Mouse (Mus musculus) Patski (cell line): ENCODE measurements around the gene Pts. TPM values are rescaled to one million over a fixed set of nuclear protein-coding genes. Genes with fewer than 3 reads are reported as not detected.

Experiments
- ATAC-seq: fragments of 100-300 bp; one replicate; pipeline ENCODE4 v1.8.0; 2021
- CTCF ChIA-PET: fragments of 350-600 bp; sonication (Branson Sonifier 250); formaldehyde crosslinking; loops from one replicate; lab custom pipeline; 2022; ENCODE audit warnings: inconsistent platforms; lab: Charles Lee
- POLR2A ChIA-PET: fragments of 350-600 bp; sonication (Branson Sonifier 250); formaldehyde crosslinking; loops from one replicate; lab custom pipeline; 2022; ENCODE audit warnings: antibody characterized with exemption, inconsistent platforms; lab: Charles Lee
- DNase-seq: peaks from one replicate; pipeline ENCODE4 v3.0.0-alpha.2; 2011; ENCODE audit warnings: low read depth, low spot score
- H3K27me3 ChIP-seq: fragments of 371-371 bp; one replicate; pipeline ENCODE4 v1.5.1; 2021
- CTCF ChIP-seq: fragments of 100-300 bp; IDR thresholded peaks from one replicate; pipeline ENCODE4 v1.5.1; 2021
- in situ Hi-C: fragments of 300-500 bp; cut with MboI; formaldehyde crosslinking; loops from 3 replicates; pipeline ENCODE4 v1.11.1; 2018; ENCODE audit warnings: low pct_unique_long_range_greater_than_20kb, mixed read lengths
- polyA plus RNA-seq: library from polyadenylated mRNA; unstranded; gene quantifications from one replicate; pipeline ENCODE4 v1.2.3, GENCODE M21; 2021

Pts gene
- polyA plus RNA-seq, 1 experiment from 2014 or later = 65.9 TPM

DNA sequence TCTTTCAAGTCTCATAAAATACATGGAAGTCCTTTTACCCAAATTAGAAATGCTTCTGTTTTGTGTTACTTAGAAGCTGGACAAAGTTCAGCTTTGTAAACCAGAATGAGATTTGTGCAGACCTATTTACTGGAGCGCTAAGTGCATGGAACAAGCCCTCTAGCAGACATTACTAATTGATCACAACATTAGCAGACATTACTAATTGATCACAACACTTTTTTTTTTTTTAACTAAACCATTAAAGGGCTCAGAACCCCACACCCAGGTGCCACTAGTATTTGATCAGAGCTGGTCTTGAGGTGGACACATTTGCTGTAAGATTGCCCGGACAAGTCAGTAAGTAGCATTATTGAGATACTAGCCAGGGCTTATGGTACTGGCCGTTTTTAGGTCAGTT is 5.3 kb upstream of the Pts start:
- no peak for DNase-seq
- in situ Hi-C loops = no loop called here
- ChIA-PET POLR2A (no interaction called here), CTCF (interaction anchor here (1.3 to 1.6 kb wide), 3 partner anchors 59 to 95 kb away, joined by 4 read pairs; no protein-coding TSS in a partner anchor)
- TF ChIP-seq CTCF = no peak
- no peak for ATAC-seq
- H3K27me3 ChIP-seq = no peaks in the 10 kb centered on the region

DNA sequence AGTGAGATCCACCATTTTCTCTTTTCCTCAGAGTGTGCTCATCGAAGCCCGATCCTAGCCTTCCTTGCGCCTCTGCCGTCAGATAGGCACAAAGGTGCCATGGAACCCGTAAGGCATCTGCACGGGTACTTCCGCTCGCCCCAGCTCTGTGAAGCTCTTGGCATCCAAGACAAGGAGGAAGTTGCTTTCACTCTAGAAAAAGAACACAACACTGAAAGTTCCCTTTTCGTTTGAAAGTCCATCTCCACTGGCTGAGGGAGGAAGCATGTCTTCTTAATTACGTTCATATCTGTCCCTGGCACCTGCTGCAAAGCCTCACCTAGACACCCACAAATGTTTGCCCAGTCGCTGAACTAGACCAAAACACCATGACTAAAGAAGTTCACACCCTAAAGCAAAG is 4.8 kb upstream of the Pts start:
- ATAC-seq (no peak), DNase-seq (no peak)
- H3K27me3 ChIP-seq = no peaks in the 10 kb centered on the region
- ChIA-PET CTCF (interaction anchor here (1.3 to 1.6 kb wide), 3 partner anchors 60 to 95 kb away, joined by 4 read pairs; no protein-coding TSS in a partner anchor), POLR2A (no interaction called here)
- no peak for TF ChIP-seq CTCF
- in situ Hi-C loops = no loop called here

DNA sequence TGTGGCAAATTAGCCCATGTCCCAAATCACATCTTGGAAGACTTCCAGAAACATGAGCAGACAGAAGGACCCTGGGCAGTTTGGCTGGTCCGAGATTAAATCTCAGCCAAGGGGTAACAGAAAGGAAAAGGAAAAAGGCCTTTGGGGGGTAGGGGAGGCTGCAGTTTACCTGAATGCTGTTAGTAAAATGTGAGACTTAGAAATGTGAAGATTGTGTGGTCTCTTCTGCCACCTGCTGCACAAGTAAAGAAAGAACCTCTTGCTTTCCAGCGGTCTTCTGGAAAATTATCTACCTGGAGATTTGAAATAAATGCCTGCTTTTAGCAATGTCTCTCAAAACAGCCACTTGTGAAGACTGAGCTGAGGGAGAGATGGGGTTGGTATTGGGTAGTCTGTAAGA is 2.4 kb upstream of the Pts start:
- no peak for ATAC-seq
- peak; percentile 64 for TF ChIP-seq CTCF
- ChIA-PET POLR2A (no interaction called here), CTCF (interaction anchor here (0.7 to 3.5 kb wide), 3 partner anchors 63 to 846 kb away, joined by 3 to 30 read pairs (median 8); no protein-coding TSS in a partner anchor)
- DNase-seq = no peak
- no peaks in the 10 kb centered on the region for H3K27me3 ChIP-seq
- in situ Hi-C loops = no loop called here

DNA sequence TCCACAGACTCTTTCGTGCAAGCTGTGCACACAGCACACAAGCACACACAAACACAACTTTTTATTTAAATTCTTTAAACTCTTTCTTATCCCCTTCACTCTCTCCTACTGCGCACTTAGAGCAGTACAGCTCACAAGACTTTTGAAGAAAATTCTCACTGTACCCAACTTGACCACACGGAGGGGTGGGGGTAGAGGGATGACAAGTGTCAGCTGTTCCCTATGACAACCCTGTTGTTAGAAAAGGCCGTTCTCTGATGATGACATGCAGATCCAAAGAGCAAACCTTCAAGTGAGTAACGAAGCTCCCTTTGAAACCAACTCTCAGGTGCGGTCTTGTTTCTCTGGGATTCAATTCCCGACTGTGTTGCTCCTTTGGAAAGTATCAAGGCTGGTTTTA is 664 bp downstream of the Pts start:
- TF ChIP-seq CTCF = no peak
- no peaks in the 10 kb centered on the region for H3K27me3 ChIP-seq
- ATAC-seq (peak; percentile 23), DNase-seq (no peak)
- ChIA-PET POLR2A (interaction anchor here (1.0 to 1.6 kb wide), 4 partner anchors 63 to 84 kb away, joined by 3 to 4 read pairs (median 3); no protein-coding TSS in a partner anchor), CTCF (interaction anchor here (0.8 to 3.5 kb wide), 30 partner anchors 9 to 1057 kb away, joined by 3 to 69 read pairs (median 6); partner anchors contain the start of genes Plet1, Sdhd and Timm8b)
- in situ Hi-C loops = loop anchor here (5.0 to 10.0 kb wide), 3 partner anchors 71 to 1036 kb away; no protein-coding TSS in a partner anchor

GRCm38 (mm10) chr9:50525585-50525984 is 2.9 kb downstream of the Pts start:
- in situ Hi-C loops = loop anchor here (5.0 to 10.0 kb wide), 3 partner anchors 68 to 1033 kb away; no protein-coding TSS in a partner anchor
- ATAC-seq = no peak
- no peaks in the 10 kb centered on the region for H3K27me3 ChIP-seq
- TF ChIP-seq CTCF = no peak
- ChIA-PET CTCF (interaction anchor here (1.1 to 1.4 kb wide), 4 partner anchors 40 to 82 kb away, joined by 3 to 4 read pairs (median 4); no protein-coding TSS in a partner anchor), POLR2A (interaction anchor here (0.5 to 1.5 kb wide), 3 partner anchors 13 to 854 kb away, joined by 3 to 10 read pairs (median 3); no protein-coding TSS in a partner anchor)
- no peak for DNase-seq

- no peak for TF ChIP-seq CTCF
- POLR2A ChIA-PET = interaction anchor here (0.5 to 1.5 kb wide), 2 partner anchors 13 to 104 kb away, joined by 3 to 10 read pairs; no protein-coding TSS in a partner anchor
- in situ Hi-C loops = loop anchor here (5.0 to 10.0 kb wide), 3 partner anchors 68 to 1033 kb away; no protein-coding TSS in a partner anchor
- H3K27me3 ChIP-seq = no peaks in the 10 kb centered on the region
- CTCF ChIA-PET = interaction anchor here (1.1 to 1.4 kb wide), 4 partner anchors 39 to 81 kb away, joined by 3 to 4 read pairs (median 4); no protein-coding TSS in a partner anchor
- DNase-seq (no peak), ATAC-seq (no peak)
Measured at GRCm38 (mm10) chr9:50524936-50525335, 3.6 kb downstream of the Pts start.

DNA sequence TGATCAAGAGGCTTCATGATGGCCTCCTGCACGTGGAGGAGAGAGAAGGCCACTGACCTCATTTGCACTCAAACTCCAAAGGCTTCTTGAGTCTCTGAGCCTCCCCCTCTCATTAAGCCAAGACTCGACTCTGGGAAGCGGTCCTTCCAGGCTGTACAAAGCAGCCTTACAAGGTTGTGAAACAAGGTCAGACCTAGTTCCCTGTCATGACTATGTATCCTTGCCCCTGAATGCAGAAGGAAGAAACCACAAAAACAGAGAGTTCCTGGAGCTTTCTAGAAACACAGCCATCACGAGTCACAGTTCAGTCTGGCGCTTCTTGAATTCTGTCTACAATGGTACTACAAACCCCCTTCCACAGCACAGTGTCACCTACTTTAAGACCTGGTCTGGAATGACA is 6.0 kb downstream of the Pts start:
- POLR2A ChIA-PET = no interaction called here
- in situ Hi-C loops = loop anchor here (10.0 kb wide), 1 partner anchor 188 kb away; no protein-coding TSS in a partner anchor
- ATAC-seq (no peak), DNase-seq (no peak)
- no peak for TF ChIP-seq CTCF
- CTCF ChIA-PET = interaction anchor here (1.4 to 2.2 kb wide), 2 partner anchors 14 to 70 kb away, joined by 3 to 6 read pairs; no protein-coding TSS in a partner anchor
- H3K27me3 ChIP-seq = no peaks in the 10 kb centered on the region

DNA sequence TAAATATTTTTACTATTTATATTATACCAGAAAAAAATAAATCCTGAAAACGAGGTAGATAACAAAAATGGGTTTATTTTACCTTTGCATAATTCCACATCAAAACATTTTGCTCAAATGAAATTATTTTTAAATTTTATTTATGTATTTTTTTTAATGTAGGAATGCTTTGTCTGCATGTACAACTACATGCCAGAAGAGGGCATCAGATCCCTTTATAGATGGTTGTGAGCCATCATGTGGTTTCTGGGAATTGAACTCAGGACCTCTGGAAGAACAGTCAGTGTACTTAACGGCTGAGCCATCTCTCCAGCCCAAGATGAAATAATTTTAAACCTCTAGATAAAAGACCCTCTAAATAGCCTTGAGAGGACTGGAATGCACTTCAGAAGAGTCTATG is 7.0 kb downstream of the Pts start:
- DNase-seq (no peak), ATAC-seq (no peak)
- ChIA-PET POLR2A (no interaction called here), CTCF (interaction anchor here (1.4 kb wide), 1 partner anchor 13 kb away, joined by 3 read pairs; no protein-coding TSS in a partner anchor)
- in situ Hi-C loops = loop anchor here (10.0 kb wide), 1 partner anchor 187 kb away; no protein-coding TSS in a partner anchor
- peak; percentile 51 for TF ChIP-seq CTCF
- no peaks in the 10 kb centered on the region for H3K27me3 ChIP-seq

- DNase-seq (no peak), ATAC-seq (no peak)
- CTCF ChIA-PET = no interaction called here
- TF ChIP-seq CTCF = no peak
- POLR2A ChIA-PET = no interaction called here
- in situ Hi-C loops = loop anchor here (10.0 kb wide), 1 partner anchor 186 kb away; no protein-coding TSS in a partner anchor
- H3K27me3 ChIP-seq = no peaks in the 10 kb centered on the region
Measured at GRCm38 (mm10) chr9:50520748-50521147, 7.8 kb downstream of the Pts start.

- CTCF ChIA-PET = interaction anchor here (1.1 to 4.2 kb wide), 4 partner anchors 9 to 55 kb away, joined by 3 to 19 read pairs (median 5); partner anchors contain the start of gene Pts
- in situ Hi-C loops = no loop called here
- DNase-seq (no peak), ATAC-seq (no peak)
- no peaks in the 10 kb centered on the region for H3K27me3 ChIP-seq
- peak; percentile 71 for TF ChIP-seq CTCF
- POLR2A ChIA-PET = interaction anchor here (0.9 kb wide), 1 partner anchor 8 kb away, joined by 3 read pairs; no protein-coding TSS in a partner anchor
Measured at GRCm38 (mm10) chr9:50518781-50519180, 9.7 kb downstream of the Pts start.
